Mouse (Mus musculus): ENCODE measurements at regions not wholly inside any gene's neighbourhood (a gene's known extent, or its start where the extent isn't known, plus 50 kb on each side); places are given as distances from the start of the nearest gene placed in this dataset.
"Not testable (repeated sequence)": the region's sequence is repeated elsewhere in the genome, so short reads cannot be mapped to it uniquely, and the experiment has no call there.

DNA sequence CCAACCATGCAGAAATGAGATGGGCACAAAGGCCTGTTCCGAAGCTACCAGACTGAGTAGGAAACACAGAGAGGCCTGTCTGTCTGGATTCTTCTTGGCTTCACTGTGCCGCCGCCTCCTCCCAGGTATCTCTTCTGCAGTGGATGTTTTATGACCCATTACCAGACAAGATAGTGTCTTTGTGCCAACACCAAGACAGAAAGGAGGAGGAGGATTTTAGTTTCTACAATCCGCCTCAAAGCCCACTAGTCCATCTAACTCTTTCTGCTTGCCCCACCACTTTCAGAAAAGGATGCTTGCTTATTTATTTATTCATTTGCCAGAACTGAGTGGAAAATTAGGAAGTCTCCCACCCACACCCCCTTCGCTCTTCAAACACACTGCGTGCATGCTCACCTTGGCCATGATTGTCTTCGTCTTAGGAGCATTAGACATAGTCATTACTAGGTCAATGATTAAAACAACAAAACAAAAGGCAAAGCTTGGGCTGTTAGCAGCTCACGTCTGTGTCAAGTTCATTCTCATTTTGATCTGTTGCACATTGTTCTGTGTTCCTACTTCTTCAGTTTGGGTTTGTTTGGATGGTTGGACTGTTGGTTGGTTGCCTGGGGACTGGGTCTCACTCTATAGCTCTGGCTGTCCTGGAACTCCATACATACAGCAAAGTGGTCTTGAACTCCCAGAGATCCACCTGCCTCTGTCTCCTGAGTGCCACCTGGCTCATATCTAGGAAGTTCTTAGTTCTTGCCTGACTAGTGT lies 61.7 kb upstream of the Cpm start:
- no peak for DNase-seq (ENCODE audit: low spot score in 2 of 2)

DNA sequence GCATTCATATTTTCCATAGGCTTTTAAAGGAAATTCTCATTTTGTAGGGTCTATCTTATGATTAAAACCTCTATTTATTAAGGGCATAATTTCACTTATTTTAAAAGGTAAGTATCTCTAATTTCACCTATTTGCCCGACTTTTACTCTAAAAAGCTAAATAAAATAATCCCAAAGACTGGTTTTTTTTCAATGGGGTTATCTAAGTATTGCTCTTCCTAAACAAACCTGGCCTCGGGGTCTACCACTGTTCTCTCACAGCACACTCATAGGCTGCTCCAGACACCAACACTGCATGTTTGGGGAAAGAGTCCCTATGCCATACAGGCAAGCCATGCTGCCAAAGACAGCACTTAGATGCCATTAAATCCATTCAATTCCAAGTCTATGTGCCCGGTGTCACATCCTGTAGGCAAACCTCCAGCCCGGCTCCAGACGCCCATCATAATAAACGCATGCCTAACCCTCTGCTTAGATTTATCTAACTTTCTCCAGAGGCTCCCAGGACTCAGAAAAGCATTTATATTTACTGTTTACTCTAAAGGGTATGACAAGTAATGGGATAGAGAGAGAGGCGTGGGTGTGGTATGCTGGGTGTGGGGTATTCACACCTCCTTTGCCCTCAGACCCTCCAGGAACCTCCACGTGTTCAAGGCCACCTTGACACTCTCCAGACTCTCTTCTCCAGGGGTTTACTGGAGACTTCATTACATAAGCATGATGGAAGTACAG lies 62.5 kb upstream of the Cpm start:
- no peak for DNase-seq (ENCODE audit: low spot score in 2 of 2)

DNA sequence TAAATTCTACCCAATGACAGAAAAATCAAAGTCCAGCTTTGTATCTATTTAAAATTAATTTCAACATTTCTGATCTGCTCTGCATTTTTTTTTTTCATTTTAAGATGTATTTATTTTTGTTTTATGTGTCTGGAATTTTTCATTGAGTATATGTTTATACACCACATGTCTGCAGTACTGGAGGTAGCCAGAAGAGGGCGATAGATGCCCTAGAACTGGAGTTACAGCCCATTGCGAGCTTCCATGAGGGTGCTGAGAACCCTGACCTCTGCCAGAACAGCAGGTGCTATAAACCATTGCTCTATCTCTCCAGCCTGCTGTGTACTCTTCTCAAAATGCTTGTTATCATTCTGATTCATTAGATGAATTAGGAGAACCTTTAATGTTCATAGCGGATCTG lies 63.1 kb upstream of the Cpm start:
- DNase-seq (ENCODE audit: low spot score in 2 of 2) = no peak

DNA sequence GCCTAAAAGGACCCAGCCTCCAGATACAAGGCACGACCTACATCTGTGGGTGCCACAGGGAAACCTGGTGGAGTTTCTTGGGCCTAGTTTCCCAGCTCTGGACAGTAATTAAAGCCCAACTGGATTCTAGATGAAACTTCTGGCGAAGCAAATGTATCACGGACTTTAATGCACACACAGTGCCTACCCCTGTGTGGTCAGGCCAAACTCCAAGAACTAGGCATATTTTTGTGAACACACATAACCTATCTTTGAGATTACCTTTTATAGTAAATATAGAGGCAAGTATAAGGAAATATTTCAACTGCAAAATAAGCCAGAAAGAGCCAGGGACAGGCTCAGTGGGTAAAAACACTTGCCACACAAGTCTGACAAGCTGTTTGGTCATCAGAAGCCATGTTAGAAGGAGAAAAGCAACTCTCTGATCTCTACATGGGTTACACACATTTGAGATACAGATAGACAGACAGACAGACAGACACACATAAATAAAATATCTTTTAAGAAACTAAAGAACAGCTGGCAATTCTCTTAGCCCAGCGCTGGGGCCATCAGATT lies 63.7 kb upstream of the Cpm start:
- DNase-seq (ENCODE audit: low spot score in 2 of 2) = no peak

DNA sequence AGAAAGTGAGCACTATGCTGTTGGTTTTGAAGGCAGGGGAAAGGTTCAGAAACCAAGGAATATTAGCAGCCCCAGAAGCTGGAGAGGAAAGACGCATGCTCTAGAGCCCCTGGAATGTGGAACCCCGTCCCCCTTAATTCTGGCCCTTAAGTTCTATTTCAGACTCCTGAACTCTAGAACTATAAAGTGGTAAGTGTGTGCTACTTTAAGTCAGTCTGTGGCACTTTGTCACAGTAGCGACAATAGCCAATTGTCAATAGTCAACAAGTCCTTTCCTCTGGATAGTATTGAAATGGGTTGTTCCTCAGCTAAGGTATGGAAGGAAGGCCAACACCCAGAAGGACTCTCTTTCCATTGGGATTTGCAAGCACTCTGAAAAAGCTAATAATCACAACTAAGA lies 64.2 kb upstream of the Cpm start:
- no peak for DNase-seq (ENCODE audit: low spot score in 2 of 2)

DNA sequence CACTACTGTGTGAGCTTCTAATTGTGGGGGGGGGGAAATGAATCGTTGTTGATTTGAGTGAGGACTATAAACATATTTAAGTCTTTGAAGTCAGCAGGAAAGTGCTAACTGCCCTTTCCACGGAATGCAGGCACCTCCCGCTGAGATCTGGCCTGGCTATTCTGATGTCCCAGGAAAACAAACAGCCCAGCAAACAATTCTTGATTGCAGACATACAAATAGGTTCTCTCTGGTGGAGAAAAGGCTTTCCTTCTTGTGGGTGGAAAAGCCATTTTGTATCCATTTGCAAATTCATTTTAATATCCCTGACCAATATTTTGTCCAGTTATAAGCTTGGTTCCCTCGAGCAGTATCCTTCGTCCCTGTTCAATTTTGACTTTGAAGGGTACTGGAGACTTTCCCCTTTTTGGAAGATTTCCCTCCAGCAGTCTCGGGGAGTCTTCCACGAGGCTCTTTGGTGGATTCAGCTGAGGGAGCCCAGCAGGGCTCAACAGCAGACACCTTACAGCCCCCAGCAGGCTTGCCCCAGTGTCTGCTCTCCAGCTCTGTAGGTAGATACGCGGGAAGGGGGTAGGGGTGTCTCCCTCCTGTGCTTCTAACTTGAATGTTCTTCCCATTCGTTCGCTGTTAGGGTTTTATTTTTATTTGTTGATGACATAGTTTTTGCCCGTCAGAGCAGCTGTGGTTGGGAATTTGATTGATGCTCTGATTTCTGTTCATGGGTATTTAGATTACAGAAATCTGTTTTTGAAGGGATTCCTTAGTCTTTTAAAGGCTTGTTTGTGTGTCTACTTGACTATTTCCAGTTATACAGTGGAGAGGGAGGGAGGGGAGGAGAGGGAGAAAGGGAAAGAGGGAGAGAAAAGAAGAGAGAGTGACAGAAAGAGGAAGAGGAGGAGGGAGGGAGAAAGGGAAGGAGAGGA lies 64.9 kb upstream of the Cpm start:
- DNase-seq (ENCODE audit: low spot score in 2 of 2) = no peak

DNA sequence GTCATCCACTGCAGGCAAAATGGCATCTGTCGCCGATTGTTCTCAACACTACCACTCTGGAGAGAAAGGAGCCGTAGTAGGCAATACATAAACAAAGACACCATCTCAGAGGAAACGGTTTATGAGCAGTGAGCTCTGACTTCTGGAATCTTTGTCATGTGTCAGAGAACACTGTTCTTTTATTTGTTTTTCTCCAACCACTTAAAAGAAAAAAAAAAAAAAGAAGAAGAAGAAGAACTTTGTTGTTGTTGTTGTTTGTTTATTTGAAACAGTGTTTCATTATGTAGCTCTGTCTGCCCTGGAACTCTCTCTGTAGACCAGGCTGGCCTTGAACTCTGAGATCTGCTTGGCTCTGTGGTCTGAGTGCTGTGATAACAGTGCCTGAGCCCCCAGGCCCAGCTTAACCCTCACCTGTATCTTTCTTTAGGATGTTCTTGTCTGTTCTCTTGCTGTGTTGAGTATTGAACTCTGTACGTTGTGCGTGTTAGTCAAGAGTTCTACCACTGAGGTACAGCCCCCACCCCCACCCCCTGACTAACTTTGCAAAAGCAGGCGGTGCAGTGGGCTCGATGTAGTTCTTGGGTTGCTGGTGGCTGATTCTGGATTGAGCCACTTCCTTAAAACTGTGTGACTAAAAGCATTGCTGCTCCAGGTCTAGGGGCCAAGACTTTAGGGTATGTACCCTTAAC lies 65.7 kb upstream of the Cpm start:
- DNase-seq (ENCODE audit: low spot score in 2 of 2) = no peak

DNA sequence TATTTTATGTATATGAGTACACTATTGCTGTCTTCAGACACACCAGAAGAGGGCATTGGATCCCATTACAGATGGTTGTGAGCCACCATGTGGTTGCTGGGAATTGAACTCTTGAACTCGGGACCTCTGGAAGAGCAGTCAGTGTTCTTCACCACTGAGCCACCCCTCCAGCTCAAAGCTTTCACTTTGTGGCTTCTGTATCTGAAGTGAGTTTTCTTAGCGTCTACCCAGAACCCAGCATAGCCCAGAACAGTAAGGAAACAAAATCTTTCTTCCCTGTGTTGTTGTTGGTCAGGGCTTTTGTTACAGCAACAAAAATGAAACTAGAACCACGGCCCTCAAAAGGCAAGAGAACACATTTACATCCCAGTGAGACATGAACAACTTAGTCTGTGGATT lies 66.5 kb upstream of the Cpm start:
- DNase-seq (ENCODE audit: low spot score in 2 of 2) = not testable (repeated sequence)

DNA sequence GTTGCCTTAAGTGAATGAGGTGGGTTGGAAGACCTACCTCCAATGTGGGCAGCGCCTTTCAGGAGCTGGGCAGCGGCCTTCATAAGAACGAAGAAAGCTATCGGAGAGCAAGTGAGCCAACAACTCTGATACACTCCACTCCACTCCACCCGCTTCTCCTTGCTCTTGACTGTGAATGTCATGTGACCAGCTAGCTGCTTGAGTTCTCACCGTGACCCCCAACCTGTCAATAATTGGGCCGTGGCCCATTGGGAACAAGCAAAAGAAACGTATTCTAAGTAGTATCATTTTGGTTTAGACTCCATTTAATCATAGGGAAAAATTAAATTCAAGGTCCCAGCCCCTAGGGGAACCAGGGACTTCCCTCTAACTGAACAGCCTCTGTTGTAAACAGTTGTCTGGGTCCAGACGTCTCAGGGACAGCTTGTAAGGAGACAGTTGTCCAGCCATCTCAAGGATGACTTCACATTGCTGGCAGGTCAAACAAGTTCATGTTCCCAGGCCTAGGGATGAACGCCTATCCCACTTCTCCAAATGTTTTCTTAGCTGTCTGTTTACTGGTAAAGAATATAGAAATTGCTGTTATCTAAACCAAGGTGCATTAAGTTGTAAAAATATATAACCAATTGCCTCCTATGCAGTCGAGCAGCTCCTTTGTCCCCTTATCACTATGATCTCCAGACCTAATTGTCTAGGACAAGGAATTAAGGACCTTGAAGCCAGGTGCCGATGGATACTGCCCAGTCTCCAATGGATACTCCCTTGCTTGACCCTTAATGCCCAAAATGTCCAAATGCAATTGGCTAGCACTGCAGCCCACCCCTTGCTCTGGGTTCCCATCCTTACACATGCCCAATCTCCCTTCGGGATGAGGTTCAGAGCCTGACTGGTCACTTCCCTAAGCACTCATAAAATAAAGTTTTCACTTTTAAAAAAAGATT lies 67.1 kb upstream of the Cpm start:
- DNase-seq (ENCODE audit: low spot score in 2 of 2) = no peak

DNA sequence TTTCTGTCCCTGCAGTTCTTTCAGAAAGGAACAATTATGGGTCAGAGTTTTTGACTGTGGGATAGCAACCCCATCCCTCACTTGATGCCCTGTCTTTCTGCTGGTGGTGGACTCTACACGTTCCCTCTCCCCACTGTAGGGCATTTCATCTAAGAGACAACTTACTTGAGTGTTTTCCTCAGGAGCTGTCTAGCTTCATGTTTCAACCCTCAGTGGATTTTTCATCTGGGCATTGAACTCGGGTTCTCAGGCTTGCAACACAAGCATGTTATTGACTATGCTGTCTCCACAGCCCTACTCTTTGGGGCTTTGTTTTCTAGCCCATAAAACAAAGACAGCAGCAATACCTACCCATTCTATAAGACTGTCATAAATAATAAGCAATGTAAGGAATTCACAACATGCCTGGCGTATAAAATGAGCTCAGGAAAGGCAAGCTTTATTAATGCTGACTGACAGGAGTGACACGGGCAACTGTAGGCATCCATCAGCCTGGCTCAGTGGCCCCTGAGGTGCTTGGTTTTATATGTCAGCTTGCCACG lies 68.0 kb upstream of the Cpm start:
- no peak for DNase-seq (ENCODE audit: low spot score in 2 of 2)

DNA sequence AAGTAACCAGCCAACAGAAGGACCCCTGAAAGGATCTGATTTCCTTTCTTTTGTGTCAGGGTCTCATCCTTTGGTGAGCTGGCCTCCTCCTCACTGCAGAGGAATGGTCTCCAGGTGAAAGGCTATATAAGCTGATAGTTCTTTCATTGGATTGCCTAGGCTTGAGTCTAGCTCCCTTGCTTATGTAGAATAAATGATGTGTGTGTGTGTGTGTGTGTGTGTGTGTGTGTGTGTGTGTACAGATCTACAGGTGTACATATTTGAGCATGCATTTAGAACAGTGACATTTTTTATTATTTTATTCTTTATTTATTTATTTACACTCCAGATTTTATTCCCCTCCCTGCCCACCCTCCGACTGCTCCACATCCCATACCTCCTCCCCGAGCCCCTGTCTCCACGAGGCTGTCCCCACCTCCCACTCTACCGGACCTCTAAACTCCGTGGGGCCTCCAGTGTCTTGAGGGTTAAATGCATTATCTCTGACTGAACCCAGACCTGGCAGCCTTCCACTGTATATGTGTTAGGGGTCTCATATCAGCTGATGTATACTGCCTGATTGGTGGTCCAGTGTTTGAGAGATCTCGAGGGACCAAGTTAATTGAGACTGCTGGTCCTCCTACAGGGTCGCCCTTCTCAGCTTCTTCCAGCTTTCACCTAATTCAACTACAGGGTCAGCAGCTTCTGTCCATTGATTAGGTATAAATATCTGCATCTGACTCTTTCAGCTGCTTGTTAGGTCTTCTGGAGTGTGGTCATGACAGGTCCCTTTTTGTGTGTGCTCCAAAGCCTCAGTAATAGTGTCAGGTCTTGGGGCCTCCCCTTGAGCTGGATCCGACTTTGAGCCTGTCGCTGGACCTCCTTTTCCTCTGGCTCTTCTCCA lies 68.7 kb upstream of the Cpm start:
- DNase-seq (ENCODE audit: low spot score in 2 of 2) = no peak

DNA sequence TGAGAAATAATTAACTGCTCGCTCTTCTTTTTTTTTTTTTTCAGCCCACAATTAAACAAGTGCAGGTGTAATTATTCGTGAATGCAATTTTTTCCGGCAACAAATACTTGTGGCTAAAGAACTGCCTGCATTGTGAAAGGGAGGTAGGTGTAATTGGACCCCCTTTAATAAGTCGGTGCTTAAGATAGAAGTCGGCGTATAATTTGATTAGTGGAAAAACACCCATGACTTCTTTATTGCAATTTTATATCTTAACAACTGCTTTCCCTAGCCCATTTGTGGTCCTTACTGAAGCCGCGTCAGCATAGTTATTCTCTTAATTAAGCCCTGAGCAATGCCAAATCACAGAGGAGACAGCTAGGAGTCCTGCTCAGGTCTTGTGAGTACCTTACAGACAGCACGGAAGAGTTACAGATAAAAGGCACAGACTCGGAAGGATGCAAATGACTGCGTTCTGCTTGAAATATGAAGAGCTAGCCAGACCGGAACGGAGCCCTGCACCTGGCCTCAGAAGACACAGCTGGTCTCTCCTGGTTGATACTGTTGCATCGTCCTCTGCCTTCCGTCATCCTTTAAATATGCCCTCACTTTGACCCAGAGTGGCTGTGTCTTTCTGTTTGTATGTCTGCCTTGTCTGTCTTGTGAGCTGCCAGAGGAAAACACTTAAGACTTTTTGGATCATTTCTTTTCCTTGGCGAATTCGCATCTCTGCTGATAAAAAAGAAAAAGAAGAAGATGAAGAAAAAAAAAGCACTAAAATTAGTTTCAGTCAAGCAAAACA lies 69.5 kb upstream of the Cpm start:
- DNase-seq (ENCODE audit: low spot score in 2 of 2) = no peak

DNA sequence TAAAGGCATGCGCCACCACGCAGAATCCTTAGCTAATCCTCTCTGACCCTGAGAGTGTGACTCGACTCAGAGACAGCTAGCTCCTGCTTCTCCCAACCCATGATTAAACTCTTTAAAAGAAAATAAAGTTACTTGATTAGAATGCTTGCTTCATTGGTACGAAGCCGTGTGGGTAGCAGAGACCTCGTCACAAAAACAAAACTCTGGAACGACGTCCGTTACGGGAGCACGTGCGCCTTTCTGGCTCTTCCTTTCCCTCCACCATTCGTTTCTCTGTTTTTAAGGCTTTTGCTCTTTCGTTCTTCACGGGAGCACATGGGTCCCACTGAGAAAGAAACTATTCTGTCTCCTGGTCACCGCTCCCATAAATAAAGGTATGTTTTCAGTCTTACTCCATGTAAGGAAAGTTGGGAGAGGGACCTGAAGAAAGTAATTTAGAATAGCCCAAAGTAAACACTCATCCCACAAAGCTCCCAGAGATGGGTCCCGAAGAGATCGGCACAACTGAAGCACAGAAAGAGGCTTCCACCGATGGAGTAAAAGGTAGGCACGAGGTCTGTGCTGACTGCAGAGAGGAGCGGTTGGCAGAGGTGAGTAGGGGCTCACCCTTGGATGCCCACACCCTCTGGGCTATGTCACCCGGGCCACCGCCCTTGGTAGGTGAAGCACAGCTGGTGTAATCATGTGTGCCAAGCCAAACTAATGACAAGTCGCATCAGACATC lies 70.2 kb upstream of the Cpm start:
- no peak for DNase-seq (ENCODE audit: low spot score in 2 of 2)

DNA sequence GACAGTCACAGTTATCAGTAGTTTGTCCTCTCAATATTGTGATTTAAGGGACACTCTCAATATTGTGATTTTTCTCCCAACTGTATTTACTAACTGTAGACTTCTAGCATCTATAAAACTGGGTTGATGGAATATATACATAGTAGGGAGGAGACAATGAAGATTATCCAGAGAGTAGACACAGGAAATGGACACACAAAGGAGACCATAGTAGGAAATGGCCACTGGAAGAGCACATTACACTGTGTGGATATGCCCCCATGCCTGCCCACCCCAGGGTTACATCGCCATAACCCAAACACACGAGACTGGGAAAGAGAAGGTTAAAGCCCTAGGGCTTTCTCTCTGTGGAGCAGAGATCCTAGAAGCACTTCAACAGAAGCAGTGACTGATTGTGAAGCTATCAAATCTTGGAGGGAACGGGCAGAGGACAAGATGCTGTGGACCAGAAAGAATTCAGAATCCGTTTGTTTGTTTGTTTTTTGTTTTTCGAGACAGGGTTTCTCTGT lies 71.0 kb upstream of the Cpm start:
- no peak for DNase-seq (ENCODE audit: low spot score in 2 of 2)

DNA sequence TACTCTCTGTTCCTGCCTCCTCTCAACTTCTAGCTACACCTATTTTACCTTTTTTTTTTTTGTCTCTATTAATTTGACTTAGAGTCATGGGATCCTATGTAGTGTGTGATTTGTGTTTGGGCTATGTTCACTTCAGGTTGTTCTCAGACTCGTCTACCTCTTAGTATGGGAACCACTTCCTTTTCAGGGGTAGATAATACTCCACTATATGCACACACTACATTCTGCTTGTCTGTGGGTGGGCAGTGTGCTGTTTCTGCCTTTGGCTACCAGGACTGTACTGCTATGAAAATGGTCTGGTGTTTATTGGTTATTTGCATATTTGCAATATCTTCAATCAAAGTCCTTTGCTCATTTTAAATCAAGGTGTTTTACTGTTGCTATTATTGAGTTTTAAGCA lies 71.6 kb upstream of the Cpm start:
- no peak for DNase-seq (ENCODE audit: low spot score in 2 of 2)

DNA sequence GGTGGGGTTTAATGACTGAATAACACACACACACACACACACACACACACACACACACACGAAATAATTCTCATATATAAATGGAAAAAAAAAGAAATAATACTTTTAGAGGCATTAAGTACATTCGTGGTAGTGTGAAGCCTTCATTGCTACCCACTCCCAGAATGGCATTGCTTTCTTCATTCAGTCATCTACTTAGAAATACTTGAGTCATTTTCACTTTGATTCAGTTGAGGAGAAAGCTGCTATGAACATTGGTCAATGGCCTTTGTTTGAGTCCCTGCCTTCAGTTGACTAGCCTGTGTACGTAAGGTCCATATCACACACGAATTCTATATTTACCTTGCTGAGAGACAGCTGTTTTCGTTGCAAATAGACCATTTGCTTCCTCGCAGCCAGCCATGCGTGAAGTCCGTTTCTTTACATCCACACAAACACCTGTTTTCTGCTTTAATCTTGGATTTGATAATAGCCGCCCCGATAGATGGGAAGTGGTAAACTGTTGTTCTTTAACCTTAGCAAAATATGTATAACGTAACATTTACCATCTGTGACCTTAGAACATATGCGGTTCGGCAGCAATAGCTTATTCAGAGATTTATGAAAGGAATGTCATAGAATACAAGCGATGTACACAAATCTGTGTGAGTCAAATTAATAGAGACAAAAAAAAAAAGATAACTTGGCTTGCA lies 72.3 kb upstream of the Cpm start:
- no peak for DNase-seq (ENCODE audit: low spot score in 2 of 2)

All from gastrocnemius, adult 8-10 months (tissue).